Mouse (Mus musculus) midbrain, embryonic 10.5 days (tissue): ENCODE data around the gene Hoxc5. TPM values are rescaled to one million over a fixed set of nuclear protein-coding genes. Genes with fewer than 3 reads are reported as not detected.

Experiments used
- DNase-seq: peaks from one replicate; pipeline ENCODE4 v3.0.0-alpha.2; 2017; ENCODE audit warnings: low spot score
- H3K27ac ChIP-seq: fragments of 300-500 bp; sonication (generic); replicated peaks from 2 replicates; pipeline ENCODE4 v1.5.1; 2016; ENCODE audit warnings: mild to moderate bottlenecking
- H3K27me3 ChIP-seq: fragments of 300-500 bp; sonication (generic); 2 replicates; pipeline ENCODE4 v1.6.1; 2016; ENCODE audit warnings: low read depth, mild to moderate bottlenecking; ENCODE audit not compliant: poor library complexity, severe bottlenecking
- H3K36me3 ChIP-seq: fragments of 300-500 bp; sonication (generic); 2 replicates; pipeline ENCODE4 v1.6.1; 2016; ENCODE audit warnings: mild to moderate bottlenecking, moderate library complexity
- H3K4me1 ChIP-seq: fragments of 300-500 bp; sonication (generic); 2 replicates; pipeline ENCODE4 v1.6.1; 2016
- H3K4me3 ChIP-seq: fragments of 300-500 bp; sonication (generic); 2 replicates; pipeline ENCODE4 v1.5.1; 2016; ENCODE audit warnings: mild to moderate bottlenecking, moderate library complexity
- H3K9me3 ChIP-seq: fragments of 300-500 bp; sonication (generic); replicated peaks from 2 replicates; pipeline ENCODE4 v1.6.1; 2016; ENCODE audit warnings: mild to moderate bottlenecking
- WGBS: fragments of 180-500 bp; shearing (Covaris S2); methylation state at CpG from one replicate; pipeline ENCODE4 v1.1.7; 2016; 5-methylcytosine and 5-hydroxymethylcytosine counted together
- polyA plus RNA-seq: library from polyadenylated mRNA; unstranded; fragments of >200 nt; fragmentation: Nextera tagmentation; extraction: Ambion mirVana; gene quantifications from 2 replicates; pipeline ENCODE4 v1.2.1, GENCODE M21; 2016

Hoxc5 gene
- polyA plus RNA-seq, 1 experiment from 2014 or later = 0.06 TPM

- H3K27ac ChIP-seq = no peak overlapping the region
- WGBS = under 1% methylated on average over 16 of the region's 16 CpGs
- H3K4me1 ChIP-seq = peaks cover 14% of the 10 kb centered on the region
- DNase-seq = no peak
- no peaks in the 10 kb centered on the region for H3K36me3 ChIP-seq
- peaks cover 100% of the 10 kb centered on the region for H3K27me3 ChIP-seq
- no peak overlapping the region for H3K4me3 ChIP-seq
- H3K9me3 ChIP-seq = no peaks in the 10 kb centered on the region
Observed at GRCm38 (mm10) chr15:102977423-102977974, 10.3 kb downstream of the Hoxc5 start.

- H3K27me3 ChIP-seq = peaks cover 100% of the 10 kb centered on the region
- H3K36me3 ChIP-seq = no peaks in the 10 kb centered on the region
- under 1% methylated on average over 13 of the region's 13 CpGs for WGBS
- no peak overlapping the region for H3K4me3 ChIP-seq
- H3K9me3 ChIP-seq = no peaks in the 10 kb centered on the region
- no peak overlapping the region for H3K27ac ChIP-seq
- DNase-seq = no peak
- H3K4me1 ChIP-seq = peaks cover 14% of the 10 kb centered on the region
Observed at GRCm38 (mm10) chr15:102978615-102979515, 11.6 kb downstream of the Hoxc5 start.

GRCm38 (mm10) chr15:102979936-102980335, 12.7 kb downstream of the Hoxc5 start:
- Histone ChIP-seq H3K27me3 (peaks cover 100% of the 10 kb centered on the region), H3K27ac (no peak overlapping the region), H3K36me3 (no peaks in the 10 kb centered on the region), H3K4me3 (no peak overlapping the region), H3K9me3 (no peaks in the 10 kb centered on the region), H3K4me1 (peaks cover 14% of the 10 kb centered on the region)
- DNase-seq = no peak
- WGBS = 0% methylated on average over 1 of the region's 1 CpGs

- Histone ChIP-seq H3K27ac (no peak overlapping the region), H3K36me3 (no peaks in the 10 kb centered on the region), H3K9me3 (no peaks in the 10 kb centered on the region), H3K4me1 (peaks cover 14% of the 10 kb centered on the region), H3K27me3 (peaks cover 100% of the 10 kb centered on the region), H3K4me3 (no peak overlapping the region)
- DNase-seq = no peak
- 3% methylated on average over 11 of the region's 11 CpGs for WGBS
Observed at GRCm38 (mm10) chr15:102980352-102980751, 13.1 kb downstream of the Hoxc5 start.

- H3K4me3 ChIP-seq = peak overlapping the region; percentile 43; the same call in 1 of the 2 replicates
- H3K27me3 ChIP-seq = peaks cover 100% of the 10 kb centered on the region
- no peak for DNase-seq
- no peaks in the 10 kb centered on the region for H3K36me3 ChIP-seq
- H3K9me3 ChIP-seq = no peaks in the 10 kb centered on the region
- peaks cover 14% of the 10 kb centered on the region for H3K4me1 ChIP-seq
- H3K27ac ChIP-seq = no peak overlapping the region
- 0% methylated on average over 14 of the region's 14 CpGs for WGBS
Observed at GRCm38 (mm10) chr15:102980912-102981311, 13.7 kb downstream of the Hoxc5 start.

GRCm38 (mm10) chr15:102981379-102982288, 14.4 kb downstream of the Hoxc5 start:
- no peak for DNase-seq
- under 1% methylated on average over 88 of the region's 88 CpGs for WGBS
- Histone ChIP-seq H3K9me3 (no peaks in the 10 kb centered on the region), H3K4me3 (peak overlapping the region; percentile 43), H3K4me1 (peaks cover 14% of the 10 kb centered on the region), H3K27ac (no peak overlapping the region), H3K36me3 (no peaks in the 10 kb centered on the region), H3K27me3 (peaks cover 100% of the 10 kb centered on the region)

- Histone ChIP-seq H3K9me3 (no peaks in the 10 kb centered on the region), H3K27me3 (peaks cover 100% of the 10 kb centered on the region), H3K27ac (no peak overlapping the region), H3K4me1 (peaks cover 14% of the 10 kb centered on the region), H3K36me3 (no peaks in the 10 kb centered on the region), H3K4me3 (no peak overlapping the region)
- WGBS = 0% methylated on average over 12 of the region's 12 CpGs
- DNase-seq = no peak
Observed at GRCm38 (mm10) chr15:102983716-102984115, 16.5 kb downstream of the Hoxc5 start.

- no peak overlapping the region for H3K4me3 ChIP-seq
- DNase-seq = no peak
- H3K9me3 ChIP-seq = no peaks in the 10 kb centered on the region
- no peak overlapping the region for H3K27ac ChIP-seq
- peaks cover 100% of the 10 kb centered on the region for H3K27me3 ChIP-seq
- no peaks in the 10 kb centered on the region for H3K36me3 ChIP-seq
- 3% methylated on average over 10 of the region's 10 CpGs for WGBS
- H3K4me1 ChIP-seq = peaks cover 14% of the 10 kb centered on the region
Observed at GRCm38 (mm10) chr15:102984521-102984920, 17.3 kb downstream of the Hoxc5 start.

- Histone ChIP-seq H3K4me1 (peaks cover 14% of the 10 kb centered on the region), H3K27ac (no peak overlapping the region), H3K9me3 (no peaks in the 10 kb centered on the region), H3K27me3 (peaks cover 100% of the 10 kb centered on the region), H3K4me3 (no peak overlapping the region), H3K36me3 (no peaks in the 10 kb centered on the region)
- 6% methylated on average over 3 of the region's 3 CpGs for WGBS
- DNase-seq = no peak
Observed at GRCm38 (mm10) chr15:102984925-102985324, 17.7 kb downstream of the Hoxc5 start.

- 0 out of 2 replicates have a peak, but pooled peaks cover 5% of the 10 kb centered on the region for H3K4me1 ChIP-seq
- peak; percentile 93 for DNase-seq
- no peak overlapping the region for H3K4me3 ChIP-seq
- H3K36me3 ChIP-seq = no peaks in the 10 kb centered on the region
- H3K27ac ChIP-seq = no peak overlapping the region
- no peaks in the 10 kb centered on the region for H3K9me3 ChIP-seq
- peaks cover 100% of the 10 kb centered on the region for H3K27me3 ChIP-seq
- WGBS = 3% methylated on average over 21 of the region's 21 CpGs
Observed at GRCm38 (mm10) chr15:102987124-102987833, 20.0 kb downstream of the Hoxc5 start.

GRCm38 (mm10) chr15:102988078-102988477, 20.8 kb downstream of the Hoxc5 start:
- no peak overlapping the region for H3K4me3 ChIP-seq
- 11% methylated on average over 5 of the region's 5 CpGs for WGBS
- H3K27me3 ChIP-seq = peaks cover 100% of the 10 kb centered on the region
- no peak overlapping the region for H3K27ac ChIP-seq
- no peak for DNase-seq
- no peaks in the 10 kb centered on the region for H3K36me3 ChIP-seq
- 0 out of 2 replicates have a peak, but pooled peaks cover 5% of the 10 kb centered on the region for H3K4me1 ChIP-seq
- no peaks in the 10 kb centered on the region for H3K9me3 ChIP-seq
